Mouse (Mus musculus): ENCODE data around the gene Abhd11.
"Not testable (repeated sequence)": the region's sequence is repeated elsewhere in the genome, so short reads cannot be mapped to it uniquely, and the experiment has no call there.

The Abhd11 gene

DNA sequence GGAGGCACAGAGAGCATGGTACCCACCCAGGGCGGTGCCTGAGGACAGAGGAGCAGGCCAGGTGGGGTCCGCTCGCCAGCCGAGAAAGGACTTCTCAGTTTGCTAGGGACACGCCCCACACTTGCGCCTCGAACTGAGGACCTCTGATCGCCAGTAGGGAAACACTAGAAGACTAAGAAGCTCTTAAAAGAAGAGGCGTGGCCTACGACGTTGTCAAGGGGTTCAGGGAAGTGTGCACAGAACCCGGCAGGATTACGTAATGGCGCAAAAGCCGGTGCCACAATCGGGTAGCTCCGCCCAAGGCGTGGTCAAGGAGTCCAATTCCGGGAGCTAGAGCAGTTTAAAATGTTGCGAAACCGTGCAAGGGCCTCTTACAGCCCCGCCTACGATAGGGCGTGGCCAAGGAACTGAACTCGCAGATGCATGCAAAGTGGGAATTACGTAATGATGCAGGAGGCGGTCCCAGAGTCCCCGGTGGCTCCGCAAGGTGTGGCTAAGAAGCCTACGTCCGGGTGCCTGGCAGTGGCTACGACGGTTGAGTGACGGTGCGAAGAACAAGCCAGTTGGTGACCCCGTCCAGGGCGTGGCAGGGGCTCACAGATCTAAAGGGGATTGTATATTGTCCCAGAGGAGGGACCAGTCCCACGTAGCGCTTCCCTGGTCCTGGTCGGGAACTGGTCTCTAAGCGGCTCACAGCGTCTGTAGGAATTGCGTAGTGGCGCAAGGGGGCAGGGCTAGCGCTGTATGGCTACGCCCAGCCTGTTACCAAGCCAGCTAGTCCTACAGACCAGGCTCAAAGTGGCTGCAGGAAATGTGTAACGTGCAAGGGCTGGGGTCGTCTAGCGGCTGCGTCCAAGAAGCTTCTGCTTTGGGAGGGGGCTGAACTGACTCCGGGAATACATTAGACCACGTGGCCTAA is at the start of gene Abhd11:
TSS of gene Abhd11 (plus strand) at position 482 of the 919 bp plus-strand sequence.
- in situ Hi-C loops (cut with MboI): no loop called here

DNA sequence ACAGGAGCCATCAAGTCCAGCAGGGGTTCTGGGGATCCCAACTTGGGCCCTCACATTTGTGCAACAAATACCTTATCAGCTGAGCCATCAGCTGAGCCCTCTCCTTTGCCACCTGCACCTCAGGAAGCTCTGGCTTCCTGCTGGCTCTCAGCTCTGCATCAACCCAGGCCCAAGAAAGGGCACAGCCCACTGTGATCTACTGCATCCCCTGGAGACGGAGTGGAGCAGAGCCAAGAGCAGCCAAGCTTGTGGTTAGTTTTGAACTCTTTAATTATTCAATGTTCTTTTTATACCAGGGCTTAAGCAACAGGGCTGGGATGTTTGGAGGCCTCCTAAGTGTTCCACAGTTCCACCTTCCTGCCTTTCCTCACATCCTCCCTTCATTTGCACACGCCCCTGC is 48.5 kb upstream of the Abhd11 start:
- in situ Hi-C loops (cut with MboI): no loop called here

DNA sequence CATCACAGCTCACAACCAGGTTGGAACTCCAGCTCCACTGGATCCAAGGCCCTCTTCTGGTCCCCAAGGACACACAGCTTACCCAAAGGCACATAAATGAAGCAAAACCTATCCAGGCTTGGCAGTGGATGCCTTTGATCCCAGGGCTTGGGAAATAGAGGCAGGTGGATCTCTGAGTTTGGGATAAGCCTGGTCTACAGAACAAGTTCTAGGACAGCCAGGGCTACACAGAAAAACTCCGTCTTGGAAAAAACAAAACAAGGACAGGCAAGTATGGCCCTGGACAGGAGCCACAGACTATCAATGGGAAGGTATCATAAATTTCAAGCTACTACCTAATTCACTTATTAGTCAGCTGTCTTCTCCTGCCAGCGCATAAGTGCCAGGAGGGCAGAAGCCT is 47.4 kb upstream of the Abhd11 start:
- in situ Hi-C loops (cut with MboI): no loop called here

DNA sequence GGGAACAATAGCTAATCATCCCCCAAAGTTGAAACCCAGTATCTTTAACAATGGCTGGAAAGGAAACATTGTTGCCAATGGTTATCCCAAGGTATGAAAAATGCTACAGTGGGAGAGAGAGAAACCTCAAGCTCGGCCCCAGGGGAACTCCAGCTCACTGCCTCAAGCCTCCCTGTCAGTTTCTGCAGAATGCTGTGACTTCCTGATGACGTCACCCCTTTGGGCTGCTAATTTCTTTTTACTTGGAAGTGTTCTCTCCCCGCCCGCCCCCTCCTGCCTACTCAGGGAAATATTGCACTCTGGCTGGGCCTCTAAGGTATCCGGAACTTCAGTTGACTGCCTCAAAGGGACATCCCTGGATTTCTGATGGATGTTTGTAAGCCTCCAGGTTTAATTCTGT is 45.4 kb upstream of the Abhd11 start:
- in situ Hi-C loops (cut with MboI): no loop called here

DNA sequence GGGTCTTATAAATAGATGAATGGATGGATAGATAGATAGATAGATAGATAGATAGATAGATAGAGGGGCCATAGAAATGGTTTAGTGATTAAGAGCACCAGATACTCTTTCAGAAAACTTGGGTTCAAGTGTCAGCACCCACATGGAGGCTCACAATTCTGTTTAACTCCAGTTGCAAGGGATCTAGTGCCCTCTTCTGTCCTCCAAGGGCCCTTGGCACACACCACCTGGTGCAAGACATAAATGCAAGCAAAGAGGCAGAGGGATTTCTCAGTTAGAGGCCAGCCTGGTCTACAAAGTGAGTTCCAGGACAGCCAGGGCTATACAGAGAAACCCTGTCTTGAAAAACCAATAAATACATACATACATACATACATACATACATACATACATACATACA is 44.3 kb upstream of the Abhd11 start:
- in situ Hi-C loops (cut with MboI): not testable (repeated sequence)

DNA sequence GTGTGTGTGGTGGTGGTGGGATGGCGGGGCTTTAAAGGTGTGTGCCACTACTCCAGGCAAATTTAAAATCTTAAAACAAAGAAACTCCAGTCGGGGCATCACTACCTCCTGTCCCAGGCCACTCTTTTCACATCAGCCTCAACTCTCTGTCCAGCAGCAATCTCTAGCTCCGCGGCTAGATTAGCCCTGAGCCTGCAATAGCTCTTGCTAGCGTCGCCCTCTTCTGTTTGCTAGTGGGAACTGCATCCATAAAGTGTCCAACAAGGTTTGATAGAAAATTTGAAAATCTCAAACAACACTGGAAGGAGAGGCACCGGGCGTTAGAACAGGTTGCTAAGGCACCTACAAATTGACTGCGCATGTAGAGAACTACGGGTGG is 43.5 kb upstream of the Abhd11 start:
- in situ Hi-C loops (cut with MboI): no loop called here

DNA sequence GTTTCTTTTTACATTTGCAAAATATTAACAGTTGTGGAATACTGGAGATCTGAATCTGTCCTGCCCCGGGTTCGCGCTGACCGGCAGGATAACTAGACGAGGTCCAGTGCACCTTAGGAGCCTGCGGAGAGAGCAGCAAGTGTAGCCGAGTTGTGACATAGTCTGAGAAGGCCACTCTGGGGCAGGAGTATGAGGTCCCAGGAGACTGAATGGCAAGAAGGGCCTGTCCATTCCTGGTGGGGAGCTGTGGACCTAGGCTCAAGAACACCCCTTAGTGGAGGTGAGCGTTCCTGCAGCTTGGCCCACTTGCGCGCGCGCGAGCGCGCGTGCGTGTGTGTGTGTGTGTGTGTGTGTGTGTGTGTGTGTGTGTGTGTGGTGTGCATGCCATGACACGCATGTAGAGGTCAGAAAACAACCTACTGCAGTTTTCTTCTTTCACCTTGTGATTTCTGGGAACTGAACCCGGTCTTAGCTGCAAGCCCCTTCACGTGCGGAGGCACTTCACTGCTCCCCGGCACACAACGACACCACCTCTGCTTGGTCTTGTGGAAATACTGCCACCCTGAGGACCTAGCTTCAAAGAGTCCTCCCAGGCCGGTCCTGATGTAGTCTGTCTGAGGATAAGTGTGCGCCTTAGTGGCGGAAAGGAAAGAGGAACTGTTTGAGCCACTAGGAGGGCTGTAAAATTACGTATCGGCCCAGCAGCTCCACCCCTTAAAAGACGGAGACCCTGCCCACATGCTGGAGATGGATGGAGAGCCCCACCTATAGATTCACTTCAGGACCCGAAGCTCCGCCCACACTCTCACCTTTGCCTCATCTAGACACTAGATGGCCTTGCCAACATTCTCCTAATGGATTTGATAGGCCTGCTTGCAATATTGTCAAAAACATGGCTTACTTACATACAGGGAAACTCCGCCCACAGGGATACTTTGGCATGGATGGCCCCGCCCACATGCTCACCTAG is 42.8 kb upstream of the Abhd11 start:
- in situ Hi-C loops (cut with MboI): no loop called here

DNA sequence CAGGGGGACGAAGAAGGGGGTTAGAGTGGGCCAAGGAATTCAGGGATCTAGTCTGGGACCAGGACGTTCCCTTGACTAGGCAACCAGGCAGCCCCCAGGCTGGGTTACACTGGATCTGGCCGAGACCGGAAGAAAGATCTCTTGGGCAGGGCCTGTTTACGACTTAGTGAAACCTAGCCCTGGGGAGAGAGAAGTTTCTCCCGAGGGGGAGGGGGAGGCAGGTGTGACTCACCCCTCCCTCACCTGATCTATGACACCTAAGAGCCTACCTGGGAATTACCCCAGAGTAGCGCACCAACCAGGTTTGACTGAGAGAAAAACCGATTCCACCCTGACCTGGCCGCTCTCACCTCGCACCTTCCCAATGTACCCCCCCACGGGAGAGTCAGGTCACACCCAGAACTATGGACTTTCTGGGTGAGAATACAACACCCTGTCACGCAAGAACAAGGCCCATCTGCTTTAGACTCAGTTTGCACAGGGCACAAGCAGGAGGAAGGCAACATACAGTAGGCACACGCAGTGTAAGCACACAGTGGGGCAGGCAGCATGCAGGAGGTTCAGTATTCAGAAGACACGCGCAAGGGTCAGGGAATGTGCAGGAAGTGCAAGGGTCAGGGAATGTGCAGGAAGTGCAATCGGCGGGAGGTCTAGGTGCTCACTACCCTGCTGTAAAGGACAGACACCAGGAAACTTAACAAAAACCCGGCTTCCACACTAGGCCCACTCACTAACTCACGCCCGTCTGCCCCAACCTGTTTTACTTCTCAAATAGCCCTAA is 41.6 kb upstream of the Abhd11 start:
- in situ Hi-C loops (cut with MboI): no loop called here

DNA sequence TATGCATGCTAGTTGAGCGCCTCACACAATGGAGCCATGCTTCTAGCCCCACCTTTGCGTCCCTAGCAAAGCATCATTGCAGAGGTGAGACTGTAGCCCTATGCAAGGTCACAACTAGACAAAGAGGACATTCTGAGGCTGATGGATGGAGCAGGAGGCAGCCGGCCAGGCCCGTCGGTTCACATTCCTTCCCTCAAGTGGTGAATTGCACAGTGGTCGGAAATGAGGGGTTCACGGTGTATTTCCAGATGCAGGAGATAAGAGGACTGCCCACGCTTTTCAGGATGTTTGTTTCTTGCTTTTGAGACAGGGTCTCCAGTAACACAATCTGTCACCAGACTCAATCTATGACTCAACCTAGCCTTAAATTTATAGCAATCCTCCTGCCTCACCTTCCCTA is 38.3 kb upstream of the Abhd11 start:
- in situ Hi-C loops (cut with MboI): no loop called here

DNA sequence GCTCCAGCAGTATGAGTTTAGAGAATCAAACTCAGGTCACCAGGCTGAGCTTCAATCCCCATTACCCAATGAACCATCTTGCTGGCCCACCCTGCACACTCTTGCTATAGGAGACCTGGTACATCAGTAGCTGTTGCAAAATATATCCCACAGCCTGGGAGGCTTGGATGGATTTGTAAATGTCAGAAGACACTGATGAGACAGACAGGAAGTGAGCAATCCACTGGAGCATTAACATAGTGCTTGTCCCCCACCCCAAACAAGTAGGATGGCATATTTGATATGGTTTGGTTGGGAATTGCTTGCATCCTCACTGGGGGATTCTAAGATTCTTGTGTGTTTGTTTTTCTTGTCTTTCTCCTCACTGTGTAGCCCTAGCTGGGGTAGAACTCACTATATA is 35.9 kb upstream of the Abhd11 start:
- in situ Hi-C loops (cut with MboI): no loop called here

DNA sequence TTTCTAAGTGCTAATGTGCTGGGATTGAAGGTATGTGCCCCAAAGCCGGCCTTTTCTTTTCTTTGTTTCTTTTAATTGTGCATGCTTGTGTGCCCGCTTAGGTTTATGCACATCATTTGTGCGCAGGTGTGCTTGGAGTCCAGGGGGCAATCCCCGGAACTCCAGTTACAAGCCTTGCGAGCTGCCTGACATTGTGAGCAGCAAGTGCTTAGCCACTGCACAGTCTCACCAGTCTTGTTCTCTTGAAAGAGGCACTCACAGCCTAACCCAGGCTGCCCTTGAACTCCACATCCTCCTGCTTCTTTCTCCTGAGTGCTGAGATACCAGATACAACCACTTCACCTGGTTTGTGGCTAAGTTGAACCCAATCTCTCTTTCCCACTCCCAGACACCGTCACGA is 35.4 kb upstream of the Abhd11 start:
- in situ Hi-C loops (cut with MboI): no loop called here

DNA sequence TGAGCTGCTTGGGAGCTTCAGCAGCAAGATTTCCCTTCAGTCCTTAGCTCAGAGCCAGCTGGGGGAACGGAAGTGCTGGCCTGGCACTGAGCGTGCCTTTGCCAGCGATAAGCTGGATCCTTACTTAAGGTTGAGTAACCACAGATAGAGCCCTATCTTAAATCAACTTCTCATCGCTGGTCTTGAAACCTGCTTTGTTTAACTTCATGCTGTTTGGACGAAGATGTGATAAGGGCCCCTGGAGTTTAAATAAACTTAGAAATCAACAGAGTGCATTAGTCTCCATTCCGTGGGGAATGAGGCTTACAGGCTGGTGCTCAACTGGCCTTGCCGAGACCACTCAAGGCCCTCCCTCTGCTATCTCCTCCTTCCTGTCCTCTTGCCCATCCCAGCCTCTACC is 34.7 kb upstream of the Abhd11 start:
- in situ Hi-C loops (cut with MboI): no loop called here

DNA sequence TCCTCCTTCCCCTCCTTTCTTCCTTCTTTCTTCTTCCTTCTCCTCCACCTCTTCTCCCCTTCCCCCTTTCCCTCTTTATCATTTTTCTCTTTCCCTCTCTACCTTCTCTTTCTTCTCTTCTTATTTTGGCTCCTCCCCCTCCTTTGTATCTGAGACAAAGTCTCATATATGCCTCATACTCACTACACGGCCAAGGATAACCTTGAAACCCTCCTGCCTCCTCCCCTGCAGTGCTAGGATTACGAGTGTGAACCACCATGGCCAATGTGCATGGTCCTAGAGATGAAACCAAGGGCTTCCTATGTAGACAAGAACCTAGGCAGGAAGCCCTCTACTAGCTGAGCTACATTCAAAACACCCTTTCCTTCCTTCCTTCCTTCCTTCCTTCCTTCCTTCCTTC is 34.0 kb upstream of the Abhd11 start:
- in situ Hi-C loops (cut with MboI): no loop called here

DNA sequence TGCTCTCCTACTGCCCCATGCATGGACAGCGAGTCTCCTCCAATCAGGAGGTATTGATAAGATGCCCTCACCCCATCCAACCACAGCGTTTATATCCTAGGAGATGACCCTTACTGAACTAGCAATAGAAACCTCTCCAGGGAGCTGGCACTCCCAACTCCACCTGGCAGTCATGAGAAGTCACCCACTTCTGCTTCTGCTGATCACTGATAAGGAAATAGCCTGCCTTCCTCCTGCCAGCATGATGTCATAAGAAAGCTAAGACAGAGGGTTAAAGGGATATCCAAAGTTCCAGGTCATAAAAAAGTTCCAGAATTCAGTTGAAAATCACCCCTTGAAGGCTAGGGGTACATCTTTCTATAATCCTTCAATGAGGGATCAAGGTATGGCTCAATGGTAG is 32.8 kb upstream of the Abhd11 start:
- in situ Hi-C loops (cut with MboI): no loop called here

DNA sequence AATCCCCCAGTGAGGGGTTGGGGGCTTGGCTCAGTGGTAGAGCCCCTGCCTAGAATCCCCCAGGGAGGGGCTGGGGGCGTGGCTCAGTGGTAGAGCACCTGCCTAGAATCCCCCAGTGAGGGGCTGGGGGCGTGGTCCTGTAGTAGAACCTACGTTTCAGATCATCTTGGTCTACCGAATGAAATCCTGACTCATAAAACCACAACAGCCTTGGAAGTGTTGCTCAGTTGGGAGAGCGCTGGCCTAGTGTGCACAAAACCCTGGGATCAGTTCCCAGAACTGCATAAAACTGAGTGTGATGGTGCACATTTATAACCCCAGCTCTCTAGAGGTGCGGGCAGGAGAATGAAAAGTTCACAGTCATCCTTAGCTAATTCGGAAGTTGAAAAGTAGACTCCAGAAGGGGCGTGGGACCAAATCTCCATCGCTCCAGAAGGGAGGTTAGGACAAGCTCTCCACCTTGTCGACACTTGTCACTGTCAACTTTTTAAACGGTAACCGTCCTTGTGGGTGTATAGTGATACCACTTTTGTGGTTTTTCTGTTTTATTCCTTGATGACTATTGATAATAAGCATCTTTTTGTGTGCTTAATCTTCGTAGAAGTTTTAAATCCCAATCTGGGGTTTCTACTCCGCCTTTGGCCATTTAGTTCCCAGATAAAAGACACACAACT is 32.2 kb upstream of the Abhd11 start:
- in situ Hi-C loops (cut with MboI): no loop called here

DNA sequence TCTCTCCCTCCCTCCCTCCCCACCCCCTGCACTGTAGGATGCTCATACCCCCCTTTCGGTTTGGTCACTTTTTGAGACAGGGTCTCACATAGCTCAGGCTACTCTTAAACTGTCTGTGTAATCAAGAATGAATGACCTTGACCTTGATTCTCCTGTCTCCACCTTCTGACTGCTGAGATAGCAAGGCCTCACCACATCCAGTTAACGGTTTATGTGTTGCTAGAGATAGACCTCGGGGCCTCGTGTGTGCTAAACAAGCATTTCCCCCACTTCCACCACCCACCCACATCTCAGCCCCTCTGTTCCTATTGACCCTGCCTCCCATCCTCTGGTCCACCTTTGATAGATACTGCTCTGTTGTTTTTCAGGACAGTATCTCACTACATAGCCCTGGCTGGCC is 31.1 kb upstream of the Abhd11 start:
- in situ Hi-C loops (cut with MboI): no loop called here

DNA sequence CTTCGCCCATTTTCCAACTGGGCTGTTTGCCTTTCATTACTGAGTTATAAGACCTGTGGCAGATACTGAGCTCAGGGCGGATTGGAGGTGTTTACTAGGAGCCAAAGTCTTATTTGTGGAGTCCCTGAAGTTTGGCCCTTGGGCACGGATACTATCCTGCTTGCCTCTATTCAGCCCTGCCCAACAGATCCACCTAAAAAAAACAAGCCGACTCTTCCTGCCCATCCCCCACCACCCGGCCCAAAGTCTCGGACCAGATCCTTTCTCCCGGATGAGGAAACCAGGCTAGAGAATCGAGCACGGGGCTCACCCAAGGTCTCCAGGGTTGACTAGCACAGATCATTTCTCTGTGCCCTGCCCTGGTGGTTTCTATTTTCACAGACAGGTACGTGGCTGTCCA is 27.8 kb upstream of the Abhd11 start:
- in situ Hi-C loops (cut with MboI): no loop called here

DNA sequence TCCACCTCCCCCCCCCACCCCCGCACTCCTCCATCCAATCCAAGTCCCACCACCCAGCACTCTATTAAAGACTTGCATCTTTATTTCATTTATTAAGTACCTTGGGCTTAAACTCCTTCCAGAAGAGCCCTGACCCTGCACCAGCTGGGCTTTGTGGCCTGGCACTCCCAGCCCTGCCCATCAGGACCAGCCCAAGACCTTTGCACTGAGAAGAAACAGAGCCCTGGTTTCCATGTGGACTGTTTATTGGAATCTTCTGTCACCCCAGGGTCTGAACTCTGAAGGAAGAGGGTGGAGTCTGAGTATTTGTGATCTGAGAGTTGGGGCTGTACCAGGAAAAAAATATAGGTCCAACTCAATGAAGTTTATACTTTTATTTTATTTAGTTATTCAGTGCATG is 25.8 kb upstream of the Abhd11 start:
- in situ Hi-C loops (cut with MboI): no loop called here

DNA sequence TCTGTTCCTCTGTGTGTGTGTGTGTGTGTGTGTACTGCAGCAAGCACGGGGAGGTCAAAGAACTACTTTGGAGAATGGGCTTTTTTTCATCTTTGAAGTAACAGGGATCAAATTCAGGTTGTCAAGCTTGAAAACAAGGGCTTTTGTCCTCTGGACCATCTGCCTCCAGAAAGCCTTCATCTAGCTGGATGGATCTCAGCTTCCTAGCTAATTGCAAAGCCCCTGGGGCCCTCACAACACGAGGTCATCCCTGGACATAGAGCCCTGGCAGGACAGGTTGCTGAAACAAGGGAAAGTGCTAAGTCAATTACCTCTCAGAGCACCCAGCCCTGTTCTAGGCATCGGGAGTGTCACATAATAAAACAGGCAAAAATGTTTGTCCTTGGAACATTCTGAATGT is 25.2 kb upstream of the Abhd11 start:
- in situ Hi-C loops (cut with MboI): no loop called here

DNA sequence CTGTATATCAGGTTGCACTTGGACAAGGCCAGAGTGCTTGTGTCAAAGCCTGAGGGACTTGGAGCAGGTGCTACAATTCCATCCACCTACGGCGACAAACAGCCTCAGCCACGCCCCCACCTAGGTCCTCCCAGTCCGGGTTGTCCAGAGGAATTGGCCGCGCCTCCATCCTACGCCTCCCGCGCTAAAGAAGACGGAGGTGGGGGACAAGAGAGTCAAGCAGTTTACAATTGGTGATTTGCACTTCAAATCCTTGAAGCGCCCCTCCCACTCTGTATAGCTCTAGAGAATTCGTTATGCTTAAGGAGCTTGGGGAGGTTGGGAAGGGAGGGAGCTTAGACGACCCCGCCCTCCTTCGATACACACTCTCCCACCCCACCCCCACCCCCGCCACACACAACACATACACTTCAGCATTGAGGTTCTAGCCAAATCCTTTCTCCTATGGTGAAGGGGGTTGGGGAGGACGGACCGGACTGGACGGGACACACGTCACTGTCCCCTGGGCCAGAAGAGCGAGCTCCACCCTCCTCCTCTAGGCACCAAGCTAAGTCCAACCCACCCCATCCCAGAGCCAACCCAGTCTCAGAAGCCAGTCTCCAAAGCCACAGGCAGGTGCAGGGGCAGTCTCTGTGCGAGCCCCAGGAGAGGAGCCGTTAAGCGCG is 23.2 kb upstream of the Abhd11 start, which contains the start of gene Cldn3:
TSS of gene Cldn3 (plus strand) at position 582 of the 665 bp plus-strand sequence.
- in situ Hi-C loops (cut with MboI): no loop called here
